ENCODE assay signal across 10 mouse cellular contexts in genomic region chr19:46869049-46869448, GRCm38 (mm10).
DNase-seq lines count a peak whose midpoint lies in the region; ATAC-seq and TF ChIP-seq lines count a peak whose summit lies in the region.
"Had no signal": no experiment of that assay in that cellular context is flagged by ENCODE, and none has a peak within 500 bp of the region (broad histone marks: within the 10 kb centered on the region; RNA-seq: fewer than 3 reads in every experiment).

No protein-coding gene starts in this region.

- no peaks in the 10 kb centered on the region for H3K4me1 ChIP-seq in hindbrain, embryonic 15.5 days (replicated peaks)
- no peaks in the 10 kb centered on the region; the same call in none of the 2 replicates for H3K4me1 ChIP-seq in hindbrain, embryonic 10.5 days (replicated peaks)
- no peaks in the 10 kb centered on the region for H3K4me1 ChIP-seq in midbrain, embryonic 16.5 days (ENCODE audit: control insufficient read depth, insufficient read depth, low read length)
- H3K4me1 ChIP-seq in midbrain, embryonic 10.5 days, result peaks cover 12% of the 10 kb centered on the region

- intact Hi-C loops in left cerebral cortex, adult 2 months (cut with DNase I), result loop anchor here (1.0 to 5.0 kb wide), 3 partner anchors 108 to 198 kb away; partner anchors contain the start of genes Borcs7 and Cnnm2

- H3K36me3 ChIP-seq in hindbrain, embryonic 15.5 days, result 0 out of 2 replicates have a peak, but pooled peaks cover 2% of the 10 kb centered on the region
- no peaks in the 10 kb centered on the region for H3K36me3 ChIP-seq in hindbrain, embryonic 10.5 days
- H3K36me3 ChIP-seq in midbrain, embryonic 16.5 days (ENCODE audit: control insufficient read depth, insufficient read depth, low read length), result no peaks in the 10 kb centered on the region
- H3K36me3 ChIP-seq in midbrain, embryonic 10.5 days, result no peaks in the 10 kb centered on the region
- H3K36me3 ChIP-seq: heart, embryonic 15.5 days had no signal

- no peak for DNase-seq in hindbrain, embryonic 10.5 days (ENCODE audit: low spot score)
- no peak for DNase-seq in midbrain, embryonic 10.5 days (ENCODE audit: low spot score)
- DNase-seq in lung, postnatal 25 days (ENCODE audit: low spot score), result peak; percentile 25
- no peak for DNase-seq in cerebellum, adult 11 months
- DNase-seq in layer of hippocampus, adult 9-11 months, result no peak
- no peak for DNase-seq in left cerebral cortex, adult 2 months (ENCODE audit: extremely low spot score in 1 of 2, low spot score in 2 of 2)

- no peak overlapping the region for H3K9ac ChIP-seq in hindbrain, embryonic 15.5 days
- no peak overlapping the region for H3K9ac ChIP-seq in midbrain, embryonic 16.5 days (ENCODE audit: low read depth, low read length)
- H3K9ac ChIP-seq: heart, embryonic 15.5 days had no signal

- no peak overlapping the region for H3K27ac ChIP-seq in hindbrain, embryonic 15.5 days (replicated peaks)
- H3K27ac ChIP-seq in hindbrain, embryonic 10.5 days, result no peak overlapping the region
- H3K27ac ChIP-seq in midbrain, embryonic 16.5 days (ENCODE audit: low read length), result no peak overlapping the region
- H3K27ac ChIP-seq in midbrain, embryonic 10.5 days (replicated peaks), result no peak overlapping the region
- H3K27ac ChIP-seq in left cerebral cortex, adult 2 months, result no peak overlapping the region
- H3K27ac ChIP-seq: heart, embryonic 15.5 days; kidney, postnatal 0 days had no signal

- TF ChIP-seq CTCF in left cerebral cortex, adult 2 months (IDR thresholded peaks at IDR 0.05), result no peak

- H3K4me2 ChIP-seq in hindbrain, embryonic 15.5 days, result no peak overlapping the region
- H3K4me2 ChIP-seq in midbrain, embryonic 16.5 days (ENCODE audit: low read length), result no peak overlapping the region
- H3K4me2 ChIP-seq: heart, embryonic 15.5 days had no signal

- WGBS in hindbrain, embryonic 15.5 days, result 67% methylated on average over 11 of the region's 11 CpGs
- WGBS in hindbrain, embryonic 10.5 days, result 71% methylated on average over 11 of the region's 11 CpGs
- 57% methylated on average over 11 of the region's 11 CpGs for WGBS in midbrain, embryonic 16.5 days
- 58% methylated on average over 11 of the region's 11 CpGs for WGBS in midbrain, embryonic 10.5 days

- H3K27me3 ChIP-seq in hindbrain, embryonic 15.5 days, result no peaks in the 10 kb centered on the region
- H3K27me3 ChIP-seq in hindbrain, embryonic 10.5 days (ENCODE audit: insufficient read depth, poor library complexity, severe bottlenecking), result no peaks in the 10 kb centered on the region
- no peaks in the 10 kb centered on the region for H3K27me3 ChIP-seq in midbrain, embryonic 16.5 days (ENCODE audit: control insufficient read depth, insufficient read depth, low read depth, low read length)
- no peaks in the 10 kb centered on the region for H3K27me3 ChIP-seq in midbrain, embryonic 10.5 days (ENCODE audit: low read depth, poor library complexity, severe bottlenecking)
- H3K27me3 ChIP-seq: heart, embryonic 15.5 days had no signal

- H3K9me3 ChIP-seq in hindbrain, embryonic 15.5 days, result no peaks in the 10 kb centered on the region
- no peaks in the 10 kb centered on the region for H3K9me3 ChIP-seq in hindbrain, embryonic 10.5 days
- H3K9me3 ChIP-seq in midbrain, embryonic 16.5 days (replicated peaks; ENCODE audit: control insufficient read depth, low read length, poor library complexity, severe bottlenecking), result no peaks in the 10 kb centered on the region
- H3K9me3 ChIP-seq in midbrain, embryonic 10.5 days (replicated peaks), result no peaks in the 10 kb centered on the region
- H3K9me3 ChIP-seq: heart, embryonic 15.5 days had no signal

- no peak overlapping the region for H3K4me3 ChIP-seq in hindbrain, embryonic 15.5 days
- no peak overlapping the region for H3K4me3 ChIP-seq in hindbrain, embryonic 10.5 days
- no peak overlapping the region for H3K4me3 ChIP-seq in midbrain, embryonic 16.5 days (ENCODE audit: low read depth, low read length)
- H3K4me3 ChIP-seq in midbrain, embryonic 10.5 days, result no peak overlapping the region
- no peak overlapping the region for H3K4me3 ChIP-seq in left cerebral cortex, adult 2 months
- H3K4me3 ChIP-seq: heart, embryonic 15.5 days had no signal

- ATAC-seq in hindbrain, embryonic 15.5 days (ENCODE audit: low FRiP score, low read depth), result peak; percentile 35; the same call in 1 of the 2 replicates
- peak; percentile 29; the same call in 1 of the 2 replicates for ATAC-seq in midbrain, embryonic 16.5 days
